Mouse (Mus musculus) left cerebral cortex, postnatal 14 days (tissue): ENCODE measurements around the gene Zfp456. TPM values are rescaled to one million over a fixed set of nuclear protein-coding genes. Genes with fewer than 3 reads are reported as not detected.
"Not testable (repeated sequence)": the region's sequence is repeated elsewhere in the genome, so short reads cannot be mapped to it uniquely, and the experiment has no call there.

Experiments
- DNase-seq, 2 experiments: peaks; one replicate each; pipeline ENCODE4 v3.0.0; 2021 to 2022; ENCODE audit warnings: low spot score in 2 of 2, mixed read lengths in 1 of 2
- intact Hi-C: fragments of 180-260 bp; cut with DNase I; formaldehyde crosslinking; loops from one replicate; pipeline ENCODE4 v1.15.1; 2025
- long read RNA-seq, 2 experiments: library from polyadenylated mRNA; stranded (forward); transcript quantifications; one replicate each; pipeline ENCODE4 v2.0.0; 2021
- total RNA-seq, 2 experiments: library from RNA; stranded (reverse); gene quantifications; 2 replicates each; pipeline ENCODE4 v1.2.3; 2021

The Zfp456 gene
- 1 to 10 TPM in 1 of 2 experiments, under 1 TPM in 1; 0.24 to 1.1 TPM for total RNA-seq
- long read RNA-seq, experiment 1, partial matches to known transcripts = 0 of 1 reads
- long read RNA-seq, experiment 1, other reads (novel, unspliced or antisense) = 1 of 1 reads
- long read RNA-seq, experiment 2, partial matches to known transcripts = 0 of 1 reads
- long read RNA-seq, experiment 2, other reads (novel, unspliced or antisense) = 1 of 1 reads

DNA sequence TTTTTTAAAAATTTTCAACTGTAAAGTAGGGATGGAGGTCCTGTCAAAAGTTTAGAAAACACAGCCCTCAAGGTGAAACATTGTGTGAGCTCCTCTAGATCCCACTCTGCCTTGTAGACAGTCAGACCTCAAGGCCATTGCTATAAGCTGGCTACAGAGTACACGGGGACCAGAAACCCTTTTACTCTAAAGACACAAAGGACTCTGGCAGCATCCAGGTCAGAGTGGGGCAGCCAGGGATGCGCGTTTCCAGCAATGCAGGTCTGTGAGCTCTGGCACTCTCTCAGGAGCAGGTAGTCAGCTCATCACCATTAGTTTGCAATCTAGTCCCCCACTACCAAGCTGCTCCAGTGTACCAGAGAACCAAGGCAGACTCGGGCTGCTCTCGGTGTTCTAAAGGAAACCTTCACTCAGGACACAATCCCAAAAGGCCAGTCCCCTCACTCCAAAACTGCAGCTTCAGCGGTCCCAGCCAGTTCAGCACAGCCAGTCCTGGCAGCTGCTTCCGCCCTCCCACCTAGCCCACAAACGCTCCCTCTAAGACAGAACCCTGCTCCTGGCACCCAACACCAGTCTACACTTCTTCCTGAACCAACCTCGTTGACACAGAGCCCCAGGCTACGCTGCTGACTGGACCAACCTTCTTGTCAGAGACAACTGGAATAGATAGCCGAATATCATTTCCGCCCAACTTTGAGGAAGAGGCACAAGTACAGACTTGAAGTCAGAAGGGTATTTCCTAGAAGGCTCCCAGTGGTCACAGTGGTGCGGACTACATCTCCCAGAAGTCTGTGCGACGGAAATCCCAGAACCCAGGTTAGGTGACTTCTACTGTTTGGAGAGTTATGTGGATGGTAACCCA lies at the start of gene Zfp456, which contains the start of gene Gm28041:
Gene Zfp456 (minus strand): TSS at position 761 of the 862 bp plus-strand sequence.
Gene Gm28041 (minus strand): TSS at position 684 of the 862 bp plus-strand sequence.
- peak; percentile 22 to 63 for DNase-seq
- intact Hi-C loops = loop anchor here (2.0 kb wide), 1 partner anchor 200 kb away; no protein-coding TSS in a partner anchor

DNA sequence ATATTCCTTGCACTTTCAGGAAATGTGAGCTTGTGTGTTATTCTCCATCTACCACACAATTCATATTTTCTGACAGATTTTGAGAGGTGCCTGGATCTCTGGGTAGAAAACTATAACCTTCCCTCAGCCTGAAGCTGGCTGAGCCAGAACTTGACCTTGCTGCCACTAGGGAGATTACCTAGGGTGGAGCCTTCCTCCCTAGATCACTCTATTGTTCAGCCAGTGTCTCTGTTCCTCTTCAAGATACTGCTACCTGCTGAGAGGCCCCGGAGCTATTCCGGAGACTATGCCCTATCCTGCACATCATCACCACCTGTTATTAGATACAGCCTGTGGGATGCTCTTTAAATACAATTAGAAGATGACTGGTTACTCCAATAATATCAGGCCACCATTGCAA lies 46.9 kb upstream of the Zfp456 start:
- intact Hi-C loops, DNase-seq: not testable (repeated sequence)

DNA sequence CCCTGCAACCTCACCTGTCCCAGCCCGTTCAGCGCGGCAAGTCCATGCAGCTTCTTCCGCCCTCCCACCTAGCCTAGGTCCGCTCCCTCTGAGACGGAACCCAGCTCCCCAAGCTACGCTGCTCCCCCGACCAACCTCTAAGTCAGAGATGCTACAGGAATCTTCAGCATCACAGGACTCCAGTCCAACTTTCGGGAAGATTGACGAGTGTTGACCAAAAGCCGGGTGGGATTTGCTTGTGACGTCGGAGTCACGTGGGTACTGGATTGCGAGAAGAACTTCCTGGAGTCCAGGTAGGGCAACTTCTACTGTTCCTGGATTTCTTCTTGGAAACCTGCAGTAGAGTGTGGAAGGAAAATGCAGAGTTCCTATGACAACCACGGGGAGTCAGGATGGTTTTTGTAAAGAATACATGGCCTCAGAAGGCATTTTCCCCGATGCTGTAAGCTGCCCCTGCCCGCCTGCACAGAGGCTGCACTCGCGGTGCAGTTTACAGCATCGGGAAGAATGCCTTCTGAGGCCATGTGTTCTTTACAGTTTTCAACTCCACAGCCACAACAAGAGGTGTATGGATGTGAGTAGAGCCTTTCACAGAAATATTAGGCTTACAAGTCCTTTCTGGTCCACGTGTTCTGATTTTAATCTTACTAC lies 45.7 kb upstream of the Zfp456 start, which contains the start of gene Zfp459:
Gene Zfp459 (minus strand): TSS at position 212 of the 651 bp plus-strand sequence.
- DNase-seq = peak; percentile 25
- intact Hi-C loops = no loop called here

DNA sequence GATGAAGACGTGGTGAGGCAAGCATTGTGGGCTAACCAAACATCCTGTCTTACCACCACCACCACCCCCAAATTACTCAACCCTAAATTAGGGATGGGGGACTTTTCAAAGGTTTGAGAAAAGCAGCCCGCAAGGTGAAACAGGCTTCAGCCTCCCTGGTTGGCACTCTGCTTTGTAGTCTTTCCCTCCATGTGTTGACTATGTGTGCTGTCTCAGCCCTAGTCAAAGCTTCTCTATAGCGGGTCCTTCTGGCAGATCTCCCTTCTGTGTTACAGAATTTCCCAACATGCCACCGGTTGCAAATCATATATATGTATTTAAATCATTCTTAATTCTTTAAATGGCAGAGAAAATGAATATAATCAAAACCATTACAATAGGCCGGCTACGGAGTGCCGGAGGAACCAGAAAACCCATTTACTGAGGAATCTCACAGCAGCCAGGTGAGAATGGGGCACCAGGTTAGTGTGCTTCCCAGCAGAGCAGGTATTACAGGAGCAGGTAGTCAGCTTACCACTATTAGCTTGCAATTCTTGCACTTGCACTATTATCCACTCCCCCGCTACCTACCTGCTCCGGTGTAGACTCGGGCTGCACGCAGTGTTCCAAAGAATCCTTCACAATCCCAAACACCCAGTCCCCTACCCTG lies 45.1 kb upstream of the Zfp456 start:
- DNase-seq = peak in 1 of 2 experiments; percentile 7
- intact Hi-C loops = no loop called here

DNA sequence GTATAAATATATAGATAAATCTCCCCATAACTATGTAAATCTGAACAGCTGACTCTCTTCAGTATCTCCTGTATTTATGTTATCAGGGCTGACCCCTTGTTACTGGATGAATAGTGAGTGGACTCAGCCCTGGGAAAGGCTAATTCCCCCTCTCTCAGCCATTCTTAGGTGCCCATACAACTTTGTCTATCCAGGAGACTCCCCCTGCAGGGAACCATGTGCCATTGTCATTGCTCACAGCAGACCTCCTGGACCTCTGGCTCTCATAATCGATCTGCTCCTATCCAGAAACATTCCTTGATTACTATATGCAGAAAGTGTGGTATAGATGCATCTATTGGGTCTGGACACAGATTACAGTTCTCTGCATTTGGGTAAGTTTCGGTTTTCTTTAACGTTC lies 41.2 kb upstream of the Zfp456 start:
- DNase-seq = no peak

DNA sequence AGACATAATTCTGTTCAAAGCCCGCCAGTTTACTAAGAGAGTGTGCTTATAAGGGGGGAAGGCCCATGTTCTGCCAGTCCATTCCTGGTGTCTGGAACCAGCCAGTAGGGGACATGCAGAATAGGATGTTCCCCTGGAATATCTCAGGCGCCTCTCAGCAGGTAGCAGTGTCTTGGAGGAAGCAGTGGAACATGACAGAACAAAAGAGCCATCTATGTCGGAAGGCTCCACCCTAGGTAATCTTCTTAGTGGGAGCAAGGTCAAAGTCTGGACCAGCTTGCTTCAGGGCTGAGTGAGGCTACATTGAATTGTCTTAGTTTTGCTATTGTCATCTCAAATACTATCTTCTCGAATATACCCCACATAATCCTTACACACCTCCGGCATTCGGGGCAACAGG lies 40.1 kb upstream of the Zfp456 start:
- no peak for DNase-seq
- intact Hi-C loops = no loop called here

More for the DNA sequence above, 41.2 kb upstream of the Zfp456 start:
- intact Hi-C loops = no loop called here

DNA sequence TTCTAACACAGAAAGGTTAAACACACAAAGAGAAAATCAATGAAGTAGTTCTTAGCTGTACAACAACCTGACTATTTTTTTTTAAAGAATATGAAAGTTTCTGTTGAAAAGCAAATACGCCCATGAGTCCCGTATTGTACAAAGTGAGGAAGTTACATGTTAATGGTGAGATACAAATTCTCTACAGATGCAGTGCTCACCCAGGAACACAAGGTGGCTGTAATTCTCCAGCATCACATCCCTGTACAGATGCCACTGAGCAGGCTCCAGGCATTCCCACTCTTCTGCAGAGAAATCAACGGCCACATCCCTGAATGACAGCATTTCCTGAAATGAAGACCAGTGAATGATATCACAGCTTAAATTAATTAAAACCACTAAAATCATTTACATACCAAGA lies 38.0 kb upstream of the Zfp456 start:
- DNase-seq = peak in 1 of 2 experiments; percentile 23
- intact Hi-C loops = not testable (repeated sequence)

DNA sequence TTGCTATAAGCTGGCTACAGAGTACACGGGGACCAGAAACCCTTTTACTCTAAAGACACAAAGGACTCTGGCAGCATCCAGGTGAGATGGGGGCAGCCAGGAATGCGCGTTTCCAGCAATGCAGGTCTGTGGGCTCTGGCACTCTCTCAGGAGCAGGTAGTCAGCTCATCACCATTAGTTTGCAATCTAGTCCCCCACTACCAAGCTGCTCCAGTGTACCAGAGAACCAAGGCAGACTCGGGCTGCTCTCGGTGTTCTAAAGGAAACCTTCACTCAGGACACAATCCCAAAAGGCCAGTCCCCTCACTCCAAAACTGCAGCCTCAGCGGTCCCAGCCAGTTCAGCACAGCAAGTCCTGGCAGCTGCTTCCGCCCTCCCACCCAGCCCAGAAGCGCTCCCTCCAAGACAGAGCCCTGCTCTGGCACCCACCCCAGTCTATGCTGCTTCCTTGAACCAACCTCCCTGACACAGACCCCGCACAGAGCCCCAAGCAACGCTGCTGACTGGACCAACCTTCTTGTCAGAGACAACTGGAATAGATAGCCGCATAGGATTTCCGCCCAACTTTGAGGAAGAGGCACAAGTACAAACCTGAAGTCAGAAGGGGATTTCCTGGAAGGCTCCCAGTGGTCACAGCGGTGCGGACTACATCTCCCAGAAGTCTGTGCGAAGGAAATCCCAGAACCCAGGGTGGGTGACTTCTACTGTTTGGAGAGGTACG lies 23.7 kb upstream of the Zfp456 start, which contains the start of gene Zfp429:
Gene Zfp429 (minus strand): TSS at position 637 of the 721 bp plus-strand sequence.
- intact Hi-C loops = not testable (repeated sequence)
- DNase-seq = peak; percentile 41 to 72

DNA sequence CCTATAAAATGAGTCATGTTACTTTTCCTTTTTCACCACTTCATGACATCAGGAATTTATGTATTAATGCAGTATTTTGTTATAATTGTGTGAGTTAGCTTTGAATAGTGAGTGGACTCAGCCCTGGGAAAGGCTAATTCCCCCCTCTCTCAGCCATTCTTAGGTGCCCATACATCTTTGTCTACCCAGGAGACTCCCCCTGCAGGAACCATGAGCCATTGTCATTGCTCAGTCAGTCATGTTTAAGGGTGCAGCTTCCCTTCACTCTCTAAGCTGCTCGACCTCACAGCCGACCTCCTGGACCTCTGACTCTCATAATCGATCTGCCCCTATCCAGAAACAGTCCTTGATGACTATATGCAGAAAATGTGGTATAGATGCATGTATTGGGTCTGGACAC lies 645 bp upstream of the Zfp456 start:
- intact Hi-C loops, DNase-seq: not testable (repeated sequence)

DNA sequence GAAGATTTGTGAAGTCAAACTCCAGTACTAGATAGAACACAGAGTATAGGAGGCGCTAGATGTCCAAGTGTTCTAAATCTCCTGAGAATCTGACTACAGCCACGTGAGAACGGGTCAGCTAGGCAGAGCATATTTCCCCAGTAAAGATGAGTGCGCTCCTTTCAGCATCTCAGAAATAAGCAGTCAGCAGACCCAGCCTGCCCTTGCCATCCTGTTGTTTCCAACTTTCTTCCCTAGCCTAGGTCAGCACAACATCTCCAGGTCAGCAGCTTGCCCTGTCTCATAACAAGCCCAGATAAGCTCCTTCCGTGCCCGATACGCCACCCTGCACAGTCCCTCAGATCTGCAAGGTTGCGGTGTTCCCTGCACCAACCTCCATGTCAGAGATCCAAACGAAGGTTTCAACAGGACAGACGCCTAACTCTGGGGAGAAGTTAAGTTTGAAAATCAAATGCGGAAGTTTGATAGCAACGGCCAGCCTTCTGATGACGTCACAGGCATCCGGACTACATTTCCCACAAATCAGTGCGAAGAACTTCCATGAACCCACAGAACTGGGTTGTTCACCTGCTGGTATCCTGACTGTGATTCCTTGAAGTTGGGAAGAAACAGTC lies 15.4 kb downstream of the Zfp456 start, which contains the start of the genes Gm28044 and Zfp953:
Gene Gm28044 (minus strand): TSS at position 406 of the 614 bp plus-strand sequence.
Gene Zfp953 (minus strand): TSS at position 475 of the 614 bp plus-strand sequence.
- DNase-seq = peak; percentile 88 to 90
- intact Hi-C loops = no loop called here

DNA sequence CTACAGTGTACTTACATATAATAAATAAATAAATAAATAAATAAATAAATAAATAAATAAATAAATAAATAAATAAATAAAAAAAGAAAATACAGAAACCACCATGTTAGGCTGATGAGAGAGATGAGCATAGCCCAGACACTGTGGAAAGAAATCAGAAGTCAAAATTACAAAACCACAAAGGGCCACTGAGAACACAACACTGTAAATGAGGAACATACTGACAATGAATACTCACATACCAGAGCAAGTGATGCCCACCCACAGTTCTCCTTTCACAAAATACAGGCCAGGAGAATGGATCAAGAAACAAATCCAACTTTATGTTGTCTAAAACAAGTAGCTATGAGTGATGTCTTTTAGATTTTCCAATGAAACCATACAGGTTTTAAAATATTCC lies 23.8 kb downstream of the Zfp456 start:
- intact Hi-C loops = no loop called here
- DNase-seq = no peak

DNA sequence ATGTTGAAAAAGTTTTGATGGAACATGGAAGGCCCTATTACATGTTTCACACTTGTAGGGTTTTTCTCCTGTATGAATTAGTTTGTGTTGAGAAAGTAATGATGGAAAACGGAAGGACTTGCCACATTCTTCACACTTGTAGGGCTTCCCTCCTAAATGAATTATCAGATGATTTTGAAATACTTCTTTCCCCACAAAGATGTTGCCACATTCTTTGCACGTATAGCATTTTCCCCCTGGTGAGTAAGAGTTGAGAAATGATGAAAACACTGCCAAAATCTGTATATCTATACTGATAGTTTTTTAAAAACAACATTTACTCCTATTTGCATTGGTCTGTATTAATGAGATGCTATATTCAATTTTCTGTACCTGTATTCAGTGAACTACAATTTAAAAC lies 32.2 kb downstream of the Zfp456 start:
- DNase-seq = no peak
- intact Hi-C loops = no loop called here

DNA sequence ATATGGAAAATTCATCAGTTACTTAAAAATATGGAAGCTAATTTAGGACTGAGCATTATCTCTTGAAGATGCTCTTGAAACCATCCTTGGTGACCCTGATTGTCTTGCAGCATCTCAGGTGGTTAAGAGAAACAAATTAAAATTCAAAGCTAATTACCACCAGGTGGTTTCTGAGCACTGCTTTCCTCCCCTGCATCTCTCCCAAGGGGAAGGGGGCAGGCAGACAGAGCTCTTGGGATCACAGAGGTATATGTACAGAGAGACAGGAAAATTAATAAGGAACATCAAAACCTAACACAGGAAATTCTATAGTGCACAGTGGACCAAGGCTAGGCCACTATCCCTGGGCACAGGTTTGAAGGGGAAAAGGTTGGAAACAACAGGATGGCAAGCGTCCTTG lies 42.7 kb downstream of the Zfp456 start:
- DNase-seq = no peak
- intact Hi-C loops = no loop called here

DNA sequence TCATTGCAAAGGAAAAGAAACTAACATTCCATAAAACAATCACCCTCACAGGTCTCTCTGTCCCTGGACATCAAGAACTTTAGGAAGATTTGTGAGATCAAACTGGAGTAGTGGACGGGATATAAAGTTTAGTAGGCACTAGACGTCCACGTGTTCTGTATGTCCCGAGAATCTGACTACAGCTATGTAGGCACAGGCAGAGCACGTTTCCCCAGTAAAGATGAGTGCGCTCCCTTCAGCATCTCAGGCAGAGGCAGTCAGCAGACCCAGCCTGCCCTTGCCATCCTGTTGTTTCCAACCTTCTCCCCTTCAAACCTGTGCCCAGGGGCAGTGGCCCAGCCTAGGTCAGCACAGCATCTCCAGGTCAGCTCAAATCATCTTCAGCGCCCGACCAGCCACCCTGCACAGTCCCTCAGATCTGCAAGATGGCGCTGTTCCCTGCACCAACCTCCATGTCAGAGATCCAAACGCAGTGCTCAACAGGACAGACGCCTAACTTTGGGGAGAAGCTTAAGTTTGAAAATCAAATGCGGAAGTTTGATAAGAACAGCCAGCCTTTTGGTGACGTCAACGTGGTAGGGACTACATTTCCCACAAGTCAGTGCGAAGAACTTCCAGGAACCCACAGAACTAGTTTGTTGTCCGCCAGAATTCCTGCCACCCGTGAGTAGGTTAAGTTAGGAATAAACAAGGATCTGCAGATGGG lies 43.4 kb downstream of the Zfp456 start, which contains the start of gene Zfp595:
Gene Zfp595 (minus strand): TSS at position 552 of the 706 bp plus-strand sequence.
- intact Hi-C loops = no loop called here
- peak; percentile 79 to 81 for DNase-seq
